ENCODE assay signal across 8 mouse cellular contexts in the genomic region with DNA sequence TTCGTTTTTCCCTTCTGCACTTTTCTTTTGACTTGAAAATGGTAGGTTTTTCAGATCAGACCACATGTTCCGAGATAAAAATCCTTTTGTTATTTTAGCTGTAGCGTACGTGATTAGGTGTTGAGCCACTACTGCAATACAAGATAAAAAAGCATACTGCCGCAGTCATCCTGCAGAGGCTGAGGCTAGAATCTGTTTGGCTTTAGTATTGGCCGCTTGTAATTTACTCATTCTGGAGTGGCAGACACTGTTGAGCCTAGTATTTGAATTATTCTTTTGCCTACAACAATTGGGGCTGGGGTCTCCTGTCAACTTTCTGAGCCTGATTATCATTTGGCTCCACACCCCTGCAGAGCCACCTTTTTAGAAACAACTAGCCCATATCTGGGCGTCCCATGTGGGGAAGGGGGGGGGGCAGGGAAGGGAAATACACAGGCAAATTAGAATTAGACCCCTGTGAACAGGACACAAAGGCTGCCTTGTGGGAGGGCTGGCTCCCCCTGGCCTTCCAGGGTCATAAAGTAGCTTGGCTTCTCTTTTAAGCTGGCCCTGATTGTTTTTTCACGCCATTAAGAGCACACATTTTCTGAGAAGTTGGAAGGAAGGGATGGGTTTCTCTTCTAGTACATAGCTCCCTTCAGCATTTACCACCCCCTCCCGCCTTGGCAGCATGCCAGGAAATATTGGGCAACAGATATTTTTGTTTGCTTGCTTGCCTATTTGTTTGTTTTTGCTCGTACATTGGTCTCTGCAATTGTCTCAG.
DNase-seq lines count a peak whose midpoint lies in the region; ATAC-seq lines count a peak whose summit lies in the region.

No protein-coding gene starts in this region.

- no peaks in the 10 kb centered on the region for H3K27me3 ChIP-seq in embryonic facial prominence, embryonic 11.5 days (ENCODE audit: control insufficient read depth, insufficient read depth, low read length)

- peak; percentile 6 for DNase-seq in ovary, postnatal 36 days (ENCODE audit: low spot score)
- DNase-seq in ovary, adult 18-20 months (ENCODE audit: low spot score) = no peak
- peak; percentile 25 for DNase-seq in embryonic facial prominence, embryonic 11.5 days (ENCODE audit: low spot score)
- peak; percentile 42 for DNase-seq in heart, postnatal 4 days
- peak; percentile 71 for DNase-seq in mesoderm, embryonic 11.5 days (ENCODE audit: low read depth, low spot score)
- no peak for DNase-seq in urinary bladder, adult 2 months (ENCODE audit: low spot score)
- DNase-seq in cerebellum, adult 9-11 months = no peak

- no peaks in the 10 kb centered on the region for H3K9me3 ChIP-seq in embryonic facial prominence, embryonic 11.5 days (replicated peaks; ENCODE audit: control insufficient read depth, low read length)

- no peaks in the 10 kb centered on the region for H3K36me3 ChIP-seq in embryonic facial prominence, embryonic 11.5 days (replicated peaks; ENCODE audit: control insufficient read depth, insufficient read depth, low read depth, low read length)

- no peak overlapping the region for H3K9ac ChIP-seq in embryonic facial prominence, embryonic 11.5 days (replicated peaks; ENCODE audit: low read length)

- ATAC-seq in embryonic facial prominence, embryonic 11.5 days (replicated peaks; ENCODE audit: insufficient number of reproducible peaks, low FRiP score, low TSS enrichment, low read depth) = peak; percentile 73
- no peak for ATAC-seq in inflammation-experienced regulatory T-cells, adult 6 months

- no peaks in the 10 kb centered on the region; the same call in 1 of the 2 replicates for H3K4me1 ChIP-seq in embryonic facial prominence, embryonic 11.5 days (ENCODE audit: control insufficient read depth, insufficient read depth, low read length)

- H3K4me3 ChIP-seq in embryonic facial prominence, embryonic 11.5 days (ENCODE audit: low read depth, low read length) = no peak overlapping the region

- 8% methylated on average over 10 of the region's 10 CpGs for WGBS in embryonic facial prominence, embryonic 11.5 days

- H3K4me2 ChIP-seq in embryonic facial prominence, embryonic 11.5 days (ENCODE audit: low read depth, low read length) = no peak overlapping the region

- no peak overlapping the region for H3K27ac ChIP-seq in embryonic facial prominence, embryonic 11.5 days (replicated peaks; ENCODE audit: low read depth, low read length)

Comparison
In these comparisons a context has a peak if more than half of its experiments do, and no peak if none do; other contexts are left out.
1. DNase-seq: peak in ovary, postnatal 36 days (single experiment), embryonic facial prominence, embryonic 11.5 days (single experiment), heart, postnatal 4 days (single experiment) and mesoderm, embryonic 11.5 days (single experiment); none in ovary, adult 18-20 months (single experiment), urinary bladder, adult 2 months (single experiment) and cerebellum, adult 9-11 months (single experiment).